Comparison of ENCODE assay signal across 12 mouse cellular contexts in genomic region chr9:46411686-46412085, GRCm38 (mm10).
"Had no signal": no experiment of that assay in that cellular context is flagged by ENCODE, and none has a peak within 500 bp of the region (broad histone marks: within the 10 kb centered on the region; RNA-seq: fewer than 3 reads in every experiment).

No protein-coding gene starts in this region.

- H3K27ac ChIP-seq: kidney, embryonic 15.5 days; limb, embryonic 12.5 days; liver, embryonic 13.5 days; midbrain, embryonic 13.5 days; stomach, postnatal 0 days had no signal

- DNase-seq: kidney, adult 2 months; kidney, postnatal 14 days; liver; liver, embryonic 13.5 days; liver, postnatal 0 days; lung, postnatal 36 days; thymus, postnatal 4 days had no signal

- H3K4me3 ChIP-seq: kidney, embryonic 15.5 days; limb, embryonic 12.5 days; liver, embryonic 13.5 days; megakaryocyte, embryonic 14.5 days; midbrain, embryonic 13.5 days had no signal
